Mouse (Mus musculus) urinary bladder, postnatal 4 days (tissue): ENCODE measurements around the gene Pitx2.

Experiments used
- DNase-seq, 2 experiments: peaks; one replicate each; pipeline ENCODE4 v3.0.0; 2021 to 2022; ENCODE audit warnings: low spot score in 2 of 2

Pitx2 gene

DNA sequence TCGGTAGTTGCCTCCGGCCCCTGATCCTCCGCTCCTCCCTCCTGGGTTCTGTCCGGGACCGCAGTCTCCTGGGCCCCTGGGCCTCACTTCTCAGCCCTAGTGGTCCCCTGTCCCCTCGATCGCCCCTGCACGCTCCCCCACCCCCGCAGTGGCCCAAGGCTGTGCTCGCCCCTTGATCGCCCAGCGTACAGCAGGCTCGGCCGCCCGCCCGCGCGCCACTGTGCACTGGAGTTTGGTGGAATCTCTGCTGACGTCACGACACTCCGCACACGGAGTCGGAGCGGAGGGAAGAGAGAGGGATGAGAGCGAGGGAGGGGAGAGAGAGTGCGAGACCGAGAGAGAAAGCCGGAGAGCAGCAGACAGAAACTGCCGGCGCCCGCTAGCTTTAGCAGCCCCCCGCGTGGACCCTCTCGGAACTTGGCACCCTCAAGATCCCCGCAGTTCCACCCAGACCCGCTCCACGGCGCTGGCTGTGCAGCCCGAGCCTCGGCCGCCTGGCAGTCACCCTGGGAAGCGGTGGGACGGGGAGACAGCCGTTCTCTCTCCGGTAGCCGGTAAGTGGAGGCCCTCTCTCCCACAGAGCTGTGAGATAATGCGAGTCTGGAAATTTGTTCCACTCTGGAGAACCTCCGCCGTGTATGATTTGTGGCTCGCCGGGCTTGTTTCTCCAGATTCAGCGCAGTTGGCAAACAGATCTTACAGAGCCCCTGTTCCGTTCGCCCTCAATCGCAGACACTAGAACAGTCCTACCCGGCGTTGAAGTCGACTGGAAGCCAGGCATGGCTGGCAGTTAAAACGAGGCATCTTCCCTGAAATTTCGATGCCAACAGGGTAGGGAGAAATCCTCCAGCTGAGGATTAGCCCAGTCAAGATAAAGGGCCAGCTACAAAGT lies at the start of gene Pitx2:
Gene Pitx2 (plus strand): TSS at position 270 of the 892 bp plus-strand sequence.
- DNase-seq: peak; percentile 66 to 76

DNA sequence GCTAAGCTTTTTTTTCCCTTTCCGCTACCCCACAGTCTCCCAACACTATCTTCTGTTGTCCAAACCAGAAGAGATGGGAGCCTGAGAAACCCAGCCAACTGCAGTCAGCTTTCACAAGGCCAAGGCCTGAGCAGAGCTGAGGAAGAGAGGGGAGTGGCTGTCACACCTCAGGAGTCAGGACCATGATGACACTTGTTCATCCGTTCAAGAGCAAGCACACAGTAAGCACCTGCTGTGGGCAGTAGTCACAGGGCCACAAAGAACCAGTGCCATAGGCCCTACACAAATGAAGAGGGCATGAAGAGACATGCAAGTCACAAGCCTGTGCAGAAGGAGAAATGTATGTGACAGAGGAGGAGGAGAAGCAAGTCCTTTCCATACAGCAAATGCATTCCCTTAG lies 49.7 kb upstream of the Pitx2 start:
- DNase-seq: no peak

DNA sequence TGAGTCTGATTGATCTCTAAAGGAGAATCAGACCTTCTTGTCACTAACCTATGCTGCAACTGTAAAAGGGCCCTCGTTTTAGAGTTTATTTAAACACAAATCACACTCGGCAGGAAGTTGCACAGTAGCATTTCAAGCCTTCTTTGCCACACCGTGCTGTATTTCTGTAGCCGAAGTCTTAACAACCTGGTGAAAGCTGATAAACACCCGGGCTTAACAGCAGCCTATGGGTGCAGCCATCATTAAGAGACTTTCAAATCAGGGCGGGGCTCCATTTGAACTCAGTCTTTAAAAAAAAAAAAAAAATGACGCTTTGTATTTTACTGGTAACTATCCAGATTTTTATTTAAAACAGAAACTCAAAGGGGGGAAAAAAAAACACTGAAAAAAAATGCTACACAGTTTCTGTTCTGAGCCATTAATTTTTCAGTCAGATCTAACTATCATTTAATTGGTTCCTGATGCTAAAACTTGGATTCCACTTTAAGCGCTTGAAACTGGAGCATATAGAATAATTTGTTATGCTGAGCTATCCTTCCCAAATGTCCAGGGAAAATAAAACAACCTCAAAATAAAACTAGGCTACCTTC lies 48.5 kb upstream of the Pitx2 start:
- DNase-seq: no peak

DNA sequence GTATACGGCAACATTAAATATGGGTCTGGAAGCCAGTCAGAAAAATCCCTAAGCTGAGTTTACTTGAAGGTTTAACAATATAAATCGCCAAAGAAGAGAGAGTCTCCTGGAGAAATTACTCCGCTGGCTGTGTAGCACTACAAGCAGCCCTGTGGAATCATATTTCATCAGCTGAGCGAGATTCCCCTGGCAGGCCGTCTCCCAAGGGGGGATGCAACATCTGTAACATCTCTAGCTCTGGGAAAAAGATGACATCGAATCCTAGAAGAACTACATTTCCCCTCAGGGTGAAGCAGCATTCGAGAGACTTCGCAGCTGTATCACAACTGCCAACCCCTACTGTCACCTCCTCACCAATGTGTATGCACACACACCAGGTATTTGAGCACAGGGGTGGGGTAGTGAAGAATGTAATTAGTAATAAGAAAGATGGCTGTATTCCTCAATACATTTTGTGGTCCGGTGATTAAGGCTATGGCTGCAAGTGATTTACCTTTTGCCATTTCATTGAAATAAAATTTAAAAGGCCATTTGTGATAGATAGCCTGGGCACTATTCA lies 40.8 kb upstream of the Pitx2 start:
- DNase-seq: no peak

DNA sequence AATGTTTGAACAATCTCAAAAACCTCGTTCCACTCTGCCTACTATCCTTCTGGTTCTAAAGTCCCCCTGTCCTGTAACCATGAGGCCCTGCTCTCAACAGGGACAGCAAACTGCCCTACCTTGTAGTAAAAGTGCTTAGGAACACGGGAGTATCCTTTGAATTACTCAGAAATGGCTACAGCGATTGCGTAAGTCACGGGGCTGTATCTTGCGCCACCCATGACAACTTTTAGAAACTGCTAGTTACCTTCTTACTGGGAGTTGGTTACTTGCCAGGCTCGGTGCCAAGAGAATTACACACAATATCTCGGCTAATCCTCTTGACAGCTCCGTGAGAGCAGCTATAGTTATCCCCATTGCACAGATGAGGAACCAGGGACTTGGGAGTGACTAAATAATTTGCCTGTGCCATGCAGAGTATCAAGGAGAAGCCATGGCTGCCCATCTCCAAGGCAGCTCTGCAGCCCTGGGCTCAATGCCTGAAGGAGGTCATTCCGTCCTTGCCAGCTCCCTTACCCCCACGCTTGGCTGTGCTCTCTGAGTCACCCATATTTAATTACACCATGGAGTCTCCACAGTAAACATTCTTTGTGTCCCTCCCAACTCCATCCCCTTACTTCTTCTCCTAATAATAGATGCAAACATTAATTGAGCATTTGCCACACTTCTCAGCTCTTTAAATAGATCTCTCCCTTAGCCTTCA lies 38.2 kb upstream of the Pitx2 start:
- no peak for DNase-seq

DNA sequence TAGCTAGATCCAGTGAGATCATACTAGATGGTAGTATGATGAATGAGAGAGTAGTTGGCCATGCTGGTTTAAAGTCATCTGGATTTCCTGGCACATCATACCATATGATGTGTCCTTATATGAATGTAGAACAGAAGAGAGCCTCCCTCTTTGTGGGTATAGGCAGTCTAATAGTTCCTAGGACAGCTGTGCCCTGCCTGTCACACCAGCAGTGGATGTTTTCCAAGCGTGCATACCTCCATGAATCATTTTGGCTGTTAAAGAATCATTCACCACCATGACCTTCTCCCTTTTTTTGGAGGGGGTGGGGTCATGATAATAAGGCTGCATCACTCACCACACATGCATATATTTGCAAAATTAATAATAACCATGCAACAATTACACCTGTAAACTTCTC lies 35.4 kb upstream of the Pitx2 start:
- no peak for DNase-seq

DNA sequence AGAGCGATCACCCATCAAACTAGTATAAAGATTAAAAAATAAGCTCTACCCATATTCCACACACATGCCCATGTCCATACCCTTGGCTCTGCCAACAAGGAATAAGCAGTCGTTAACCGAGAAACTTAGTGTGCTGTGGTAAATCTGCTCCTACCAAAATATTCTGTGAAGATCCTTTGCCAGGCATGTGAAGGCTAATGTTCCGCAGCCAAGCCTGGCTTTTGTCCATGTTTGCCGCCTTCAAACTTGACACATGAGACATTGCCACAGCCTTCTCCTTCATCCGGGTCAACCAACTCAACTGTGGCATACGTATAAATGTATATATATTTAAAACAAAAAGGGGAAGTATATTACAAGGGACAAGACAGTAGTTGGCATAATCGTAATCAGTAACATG lies 34.0 kb upstream of the Pitx2 start:
- DNase-seq: no peak

DNA sequence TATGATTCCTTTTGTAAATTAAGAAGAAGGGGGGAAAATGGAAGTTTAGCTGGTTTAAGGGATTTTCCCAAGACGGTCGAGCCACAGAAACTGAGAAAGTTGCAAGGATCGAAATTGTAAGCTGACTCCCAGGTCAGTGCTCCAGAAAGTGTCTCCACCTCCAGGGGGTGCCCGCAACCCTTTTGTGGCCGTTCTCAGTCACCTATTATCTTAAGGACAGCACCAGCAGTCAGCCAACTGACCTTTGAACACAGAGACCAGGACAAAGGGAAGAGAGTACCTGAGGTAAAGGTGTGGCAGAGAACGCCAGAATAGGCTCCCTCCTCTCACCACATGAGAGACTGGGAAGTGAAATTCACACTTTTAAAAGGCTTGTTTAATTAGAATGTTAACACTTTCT lies 33.0 kb upstream of the Pitx2 start:
- no peak for DNase-seq

DNA sequence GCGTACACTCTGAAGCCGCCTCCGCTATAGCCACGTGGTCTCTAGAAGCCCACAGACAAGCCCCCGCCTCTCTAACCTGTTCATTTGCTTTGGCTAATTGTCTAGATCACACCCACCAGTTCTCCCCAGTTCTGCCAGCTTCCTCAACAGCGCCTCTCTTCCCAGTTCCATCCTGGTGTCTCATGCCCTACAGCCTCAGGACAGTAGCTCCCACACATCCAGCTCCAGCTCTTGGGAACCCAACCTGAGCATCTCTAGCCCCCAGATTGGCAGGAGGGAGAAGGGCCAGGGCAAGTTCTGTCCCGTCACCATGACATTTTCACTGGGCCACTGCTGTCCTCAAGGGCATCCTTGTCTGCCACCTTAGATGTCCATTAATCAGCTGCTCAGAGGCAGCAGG lies 29.3 kb upstream of the Pitx2 start:
- DNase-seq: no peak

DNA sequence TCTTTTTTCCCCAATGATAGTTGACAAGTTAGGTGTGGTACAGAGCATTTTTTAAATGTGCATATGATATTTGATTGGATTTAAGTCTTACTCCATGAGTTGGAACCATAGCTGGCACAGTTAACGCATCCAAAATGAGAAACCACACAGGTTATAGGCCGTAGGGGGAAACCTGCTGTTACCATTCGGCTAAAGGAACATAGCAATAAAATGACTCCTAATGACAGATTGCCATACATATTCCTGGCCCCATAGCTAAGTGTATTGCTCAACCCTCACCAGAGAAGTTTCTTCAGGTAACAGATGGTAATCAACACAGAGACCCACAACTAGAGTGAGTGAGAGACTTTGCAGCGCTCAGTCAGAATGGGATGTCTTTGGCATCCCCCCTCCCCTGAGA lies 27.9 kb upstream of the Pitx2 start:
- no peak for DNase-seq

DNA sequence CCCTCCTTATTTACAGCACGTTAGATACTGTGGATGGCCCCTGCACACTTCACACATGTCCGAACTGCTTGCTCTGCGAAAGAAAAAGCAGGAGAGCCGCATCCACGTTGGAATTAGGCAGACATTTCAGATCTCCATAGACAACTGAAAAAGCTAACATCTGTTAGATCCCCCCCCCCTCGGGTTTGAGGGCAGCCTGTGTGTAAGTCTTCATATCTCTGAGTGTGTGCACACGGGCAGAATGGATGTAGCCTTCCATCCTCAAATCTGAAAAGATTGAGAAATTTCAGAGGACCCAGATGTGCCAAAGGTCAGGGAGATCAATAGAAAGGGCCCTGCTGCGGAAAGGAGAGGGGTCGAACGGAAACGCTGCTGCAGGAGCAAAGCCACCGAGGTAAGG lies 5.2 kb upstream of the Pitx2 start:
- no peak for DNase-seq

DNA sequence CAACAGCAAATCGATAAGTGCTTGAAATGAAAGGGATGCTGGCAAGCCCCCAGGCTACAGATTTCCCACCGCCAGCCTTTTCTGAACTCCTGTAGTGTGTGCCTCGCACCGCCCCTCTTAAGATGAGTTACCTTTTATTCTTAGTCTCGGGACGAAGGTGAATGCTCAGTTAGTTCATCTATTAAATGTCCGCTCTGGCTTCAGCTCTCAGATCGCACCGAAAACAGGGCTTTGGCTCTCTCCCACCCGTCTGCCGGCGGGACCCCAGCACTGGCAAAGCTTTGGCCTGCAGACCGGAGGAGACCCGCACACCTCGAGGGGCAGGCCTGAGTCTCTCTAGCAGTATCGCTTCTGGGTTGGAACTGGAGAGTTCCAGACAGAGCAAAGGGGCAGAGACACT lies 4.6 kb upstream of the Pitx2 start:
- no peak for DNase-seq

DNA sequence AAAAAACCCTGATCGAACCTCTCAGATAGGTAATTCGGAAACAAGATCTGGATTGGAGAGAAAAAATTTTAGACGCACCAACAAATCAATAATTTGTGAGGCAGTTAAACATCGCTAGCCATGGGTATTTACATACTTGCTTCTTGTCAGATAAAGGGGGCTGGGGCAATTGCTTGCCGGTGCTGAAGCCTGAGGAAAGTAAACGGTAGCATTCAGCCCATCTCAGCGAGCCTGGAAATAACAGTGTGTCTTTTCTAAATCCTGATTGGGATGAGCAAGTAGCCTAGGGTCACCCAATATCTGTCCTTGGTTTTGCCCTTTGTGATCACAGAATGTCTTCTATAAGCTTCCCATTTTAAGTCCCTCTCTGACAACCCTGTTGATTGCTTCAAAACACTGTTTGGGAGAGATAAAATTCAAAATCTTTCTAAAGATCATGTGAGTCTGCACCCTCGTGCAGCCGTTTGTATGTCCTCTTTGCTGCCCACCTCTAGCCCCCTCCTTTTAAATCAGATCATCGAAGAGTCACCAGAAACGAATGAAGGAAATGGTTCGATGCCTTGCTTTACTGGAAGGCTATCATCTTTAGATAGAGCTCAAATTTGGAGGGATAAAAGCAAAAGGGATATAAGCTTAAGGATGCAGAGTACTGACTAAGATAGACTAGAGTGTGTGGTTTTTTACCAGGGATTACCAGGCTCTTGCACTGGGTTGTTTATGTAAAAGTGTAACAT lies 3.7 kb upstream of the Pitx2 start:
- DNase-seq: no peak

DNA sequence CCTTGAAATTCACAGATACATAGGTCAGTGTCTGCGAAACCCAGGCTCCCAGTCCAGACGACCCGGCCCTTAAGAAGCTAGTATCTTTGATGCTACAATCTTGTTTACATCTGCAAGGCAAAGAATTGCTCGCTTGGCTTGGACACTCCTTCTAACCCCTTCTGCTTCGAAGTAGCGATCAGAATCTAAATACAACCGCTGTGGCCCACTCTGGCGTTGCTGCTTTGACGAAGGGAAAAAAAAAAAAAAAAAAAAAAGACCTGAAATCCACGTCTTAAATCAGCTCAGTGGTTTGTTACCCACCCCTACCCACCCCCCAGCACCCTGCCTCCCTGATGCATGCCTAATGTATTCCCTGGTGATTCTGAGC lies 3.1 kb upstream of the Pitx2 start:
- no peak for DNase-seq

DNA sequence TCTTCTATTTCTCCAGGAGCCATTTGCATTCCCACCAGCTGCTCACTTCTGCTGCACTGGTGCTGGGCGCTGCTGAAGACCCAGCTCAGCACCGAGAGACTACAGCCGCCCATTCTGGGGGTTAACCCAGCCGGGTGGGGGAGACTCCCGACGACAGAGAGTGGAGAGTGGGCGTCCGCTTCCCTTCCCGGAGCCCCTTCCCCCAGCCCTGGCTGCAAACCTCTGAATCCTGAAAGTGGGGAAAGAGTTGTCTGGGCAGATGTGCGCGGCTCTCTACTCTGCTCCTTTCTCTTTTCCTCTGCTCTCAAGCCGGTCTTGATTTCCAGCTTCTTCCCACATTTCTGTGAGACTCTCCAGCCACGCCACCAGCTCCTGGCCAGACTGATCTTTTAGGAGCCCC lies 2.6 kb upstream of the Pitx2 start:
- no peak for DNase-seq

DNA sequence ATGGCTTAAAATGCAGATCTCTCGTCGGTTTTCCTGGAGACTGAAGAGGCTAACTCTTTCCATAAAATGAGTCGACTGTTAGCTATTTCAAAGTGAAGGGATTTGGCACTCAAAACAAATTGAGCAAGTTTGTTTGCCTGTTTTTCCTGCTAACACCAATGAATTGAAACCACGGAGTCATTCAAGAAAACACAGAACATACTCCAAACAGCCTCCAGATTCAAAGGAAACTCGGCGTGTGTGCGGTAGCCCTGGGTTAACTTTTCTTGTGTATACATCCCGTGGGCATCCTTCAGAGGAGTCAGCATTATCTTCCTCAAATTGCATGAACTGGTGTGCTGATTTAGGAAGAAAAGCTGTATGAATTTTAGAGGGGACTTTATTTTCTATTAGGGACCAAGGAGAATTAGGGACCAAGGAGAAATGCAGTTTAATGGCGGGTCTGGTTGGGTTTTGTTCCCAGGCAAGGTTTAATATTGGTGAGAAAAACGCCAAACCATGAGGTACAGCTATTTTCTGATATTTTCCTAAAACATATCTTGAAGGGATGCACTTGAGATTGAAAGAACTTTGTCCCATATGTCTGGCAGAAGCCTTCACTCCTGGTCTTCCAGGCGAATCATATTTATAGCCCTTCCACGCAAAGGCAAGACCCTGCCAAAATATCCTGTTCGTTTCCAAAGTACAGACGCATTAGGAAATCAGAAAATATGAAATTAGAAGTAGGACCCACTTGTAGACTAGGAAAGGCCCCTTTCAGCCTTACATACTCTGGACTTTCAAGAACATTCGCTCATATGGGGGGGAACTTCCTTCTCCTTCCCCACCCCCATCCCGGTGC lies 1.7 kb upstream of the Pitx2 start:
- DNase-seq: no peak

DNA sequence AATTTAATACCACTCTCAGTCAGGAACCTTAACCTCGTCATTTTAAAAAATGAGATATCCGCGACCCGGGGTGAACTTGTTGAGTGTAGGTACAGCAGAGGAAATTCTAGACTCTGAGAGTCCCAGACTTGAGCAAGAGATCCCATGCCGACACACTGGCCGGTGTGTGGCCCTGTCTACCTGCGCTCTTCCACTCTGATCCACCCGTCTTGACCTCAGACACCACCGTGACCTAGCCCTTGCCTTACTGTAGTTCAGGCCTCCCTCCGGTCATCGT lies 1.1 kb upstream of the Pitx2 start:
- DNase-seq: no peak

DNA sequence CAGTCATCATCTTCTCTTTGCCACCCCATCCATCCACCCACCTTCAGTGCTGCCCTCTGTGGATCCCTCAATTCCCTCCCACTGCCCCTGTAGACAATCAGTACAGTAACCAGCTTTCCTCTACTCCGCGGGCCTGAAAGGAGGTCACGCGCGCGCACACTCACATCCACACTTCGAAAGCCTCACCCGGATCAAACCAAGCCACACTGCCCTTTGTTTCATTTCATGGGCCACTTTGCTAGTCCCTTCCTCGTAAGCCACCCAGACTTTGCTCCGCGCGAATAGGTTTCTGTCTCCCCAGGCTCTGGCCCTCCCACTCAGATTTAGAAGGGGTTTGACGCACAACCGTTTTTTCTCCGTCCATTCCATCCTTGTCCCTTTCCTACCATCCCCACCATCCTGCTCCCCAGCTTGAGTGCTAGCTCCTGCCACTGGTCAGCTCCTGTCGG lies 494 bp upstream of the Pitx2 start:
- DNase-seq: no peak

DNA sequence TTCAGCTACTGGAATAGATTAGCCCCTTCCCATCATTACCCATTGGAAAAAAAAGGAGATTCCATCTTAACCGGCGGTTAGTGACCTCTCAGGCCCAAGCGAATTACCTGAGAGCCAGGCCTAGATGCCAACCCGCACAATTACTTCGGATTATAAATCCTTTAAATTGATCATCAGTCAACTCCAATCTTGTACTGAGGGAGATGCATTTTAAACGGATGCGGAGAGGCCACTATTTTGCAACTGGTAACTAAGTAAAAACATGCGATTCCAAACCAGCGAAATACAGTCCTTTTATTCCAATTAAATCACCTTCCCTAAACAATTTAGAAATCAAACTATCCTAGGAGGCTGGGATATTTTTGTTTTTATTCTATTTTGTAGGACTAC lies 818 bp downstream of the Pitx2 start:
- DNase-seq: no peak

DNA sequence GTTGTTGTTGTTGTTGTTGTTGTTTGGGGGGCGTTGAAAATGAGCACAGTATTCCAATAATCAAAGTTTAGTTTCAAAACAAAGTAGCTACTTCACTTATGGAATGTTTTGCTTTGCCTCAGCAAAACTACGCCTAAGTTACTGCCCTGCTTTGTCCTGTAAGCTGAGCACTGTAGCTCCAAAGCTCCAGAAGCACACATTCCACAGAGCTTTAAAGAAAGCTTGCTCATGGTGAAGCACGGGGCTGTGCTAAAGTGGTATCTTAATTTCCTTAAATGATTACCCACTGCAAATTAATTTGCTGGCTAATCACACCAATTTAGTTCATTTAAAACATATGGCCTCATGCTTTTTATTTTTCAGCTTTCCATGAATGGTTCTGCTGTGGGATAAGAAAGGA lies 1.5 kb downstream of the Pitx2 start:
- DNase-seq: no peak

DNA sequence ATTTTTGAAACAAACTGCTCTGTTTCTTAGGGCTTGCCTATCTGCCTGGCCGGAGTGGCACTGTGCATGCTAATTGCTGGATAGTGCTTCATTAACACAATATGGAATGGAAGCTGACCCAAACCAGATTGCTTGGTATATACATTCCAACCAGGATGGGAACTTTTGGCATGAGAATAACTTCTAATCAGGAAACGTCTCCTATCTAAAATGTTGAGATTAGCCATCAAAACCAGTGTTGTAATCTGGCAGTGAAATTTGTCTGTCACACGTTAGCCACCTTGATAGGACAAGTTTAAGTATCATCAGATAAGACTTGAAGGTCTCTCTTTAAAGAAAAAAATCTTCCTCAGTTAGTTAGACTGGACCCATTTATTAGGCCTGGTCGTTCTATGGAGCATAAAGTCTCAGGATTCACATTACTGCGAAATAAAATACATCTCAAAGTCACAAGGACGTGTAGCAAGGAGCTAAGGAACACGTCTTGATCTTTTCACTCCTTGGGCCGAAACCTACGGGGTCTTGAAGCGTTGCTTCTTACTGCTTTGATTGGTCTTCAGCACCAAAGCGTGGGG lies 2.1 kb downstream of the Pitx2 start:
- no peak for DNase-seq
